Mouse (Mus musculus) sigmoid colon, adult 10 weeks (tissue): ENCODE measurements around the gene Tmem139. TPM values are rescaled to one million over a fixed set of nuclear protein-coding genes. Genes with fewer than 3 reads are reported as not detected.

ENCODE experiments used
- polyA plus RNA-seq: library from polyadenylated mRNA; stranded (reverse); fragments of 350-450 nt; fragmentation: Illumina TruSeq; extraction: RNeasy Lipid Tissue Mini Kit (QIAGEN cat#74804); gene quantifications from one replicate; pipeline ENCODE4 v1.2.3, GENCODE M21; 2014; ENCODE audit warnings: low read depth, low replicate concordance

Tmem139 gene
- polyA plus RNA-seq: 33.1 TPM

DNA sequence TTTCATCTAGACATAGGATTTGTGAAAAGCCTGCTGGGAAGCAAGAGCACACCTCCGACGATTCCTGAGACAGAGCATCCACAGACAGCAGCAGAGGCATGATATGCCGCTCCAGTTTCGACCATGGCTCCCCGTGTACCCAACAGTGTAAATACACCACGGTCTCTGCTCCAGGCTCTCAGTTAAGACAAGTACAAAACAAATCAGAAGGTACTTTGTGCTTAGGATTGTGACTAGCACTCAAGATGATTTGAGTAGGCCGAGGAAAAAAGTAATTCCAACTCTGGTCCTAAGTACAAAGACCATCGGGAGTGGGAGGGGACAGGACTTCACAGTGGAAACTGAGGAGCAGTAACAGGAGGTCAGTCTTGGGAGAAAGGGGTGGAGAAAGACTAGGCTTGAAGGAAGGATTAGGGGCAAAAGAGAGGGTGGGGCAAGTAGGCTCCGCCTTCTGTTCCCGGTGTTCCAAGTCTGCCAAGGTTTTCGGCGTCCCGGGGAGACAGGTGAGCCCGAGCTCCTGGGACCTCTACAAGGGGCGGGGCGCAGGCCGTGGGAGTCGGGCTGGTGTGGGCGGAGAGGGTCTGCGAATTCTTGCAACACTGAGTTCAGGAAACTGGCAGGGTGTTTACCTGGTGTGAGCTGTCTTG lies at the start of gene Tmem139:
Gene Tmem139 (plus strand): TSS at position 447 of the 647 bp plus-strand sequence.

GRCm38 (mm10) chr6:42215028-42215427 lies 46.7 kb upstream of the Tmem139 start, which contains the start of gene Tas2r144:
Gene Tas2r144 (plus strand): TSS chr6:42215328.

DNA sequence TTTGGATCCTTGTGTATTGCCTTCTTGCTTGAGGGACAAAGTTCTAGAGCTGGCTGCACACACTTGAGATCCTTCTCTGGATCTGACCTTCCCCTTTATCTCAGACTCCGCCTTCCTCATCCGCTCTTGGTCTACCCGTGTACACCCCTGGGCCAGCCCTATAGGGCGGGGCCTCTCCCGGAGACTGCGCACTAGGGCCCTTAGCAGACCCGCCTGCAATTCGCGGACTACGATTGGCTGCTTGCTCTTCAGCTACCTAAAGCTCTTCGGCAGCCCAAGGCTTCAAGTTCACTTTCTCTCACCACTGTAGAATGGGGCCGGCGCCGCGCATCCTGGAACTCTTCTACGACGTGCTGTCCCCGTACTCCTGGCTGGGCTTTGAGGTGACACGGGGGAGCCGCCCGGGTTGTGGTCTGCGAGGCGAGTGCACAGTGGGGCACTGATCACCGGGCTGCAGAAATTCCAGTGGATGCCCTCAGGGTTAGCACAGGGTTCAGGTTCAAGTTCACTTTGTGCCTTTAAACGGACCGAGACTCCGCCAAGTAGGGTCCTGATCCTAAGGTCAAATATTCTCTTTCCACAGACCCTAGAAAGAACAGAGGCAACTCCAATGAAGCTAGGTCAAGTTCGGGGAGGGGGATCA lies 15.9 kb upstream of the Tmem139 start, which contains the start of gene Gstk1:
Gene Gstk1 (plus strand): TSS at position 225 of the 643 bp plus-strand sequence.

GRCm38 (mm10) chr6:42264626-42265312 lies 3.0 kb downstream of the Tmem139 start, which contains the start of gene Casp2:
Gene Casp2 (plus strand): TSS chr6:42264985.

DNA sequence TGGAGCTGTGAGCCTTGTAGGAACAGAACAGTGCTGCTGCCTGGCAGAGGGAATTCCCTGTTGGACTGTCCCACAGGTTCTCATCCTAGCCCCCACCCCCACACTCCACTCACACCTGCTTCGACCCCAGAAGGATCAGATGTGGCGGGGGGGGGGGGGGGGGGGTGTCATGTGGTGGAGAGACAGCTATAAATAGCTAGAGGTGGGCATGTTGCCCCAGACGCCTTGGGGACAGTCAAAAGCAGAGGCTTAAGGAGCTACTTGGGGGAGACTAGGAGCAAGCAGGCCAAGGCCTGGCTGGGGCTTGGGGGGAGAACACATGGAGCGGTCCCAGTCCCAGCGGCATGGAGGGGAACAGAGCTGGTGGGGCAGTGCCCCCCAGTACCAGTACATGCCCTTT lies 24.7 kb downstream of the Tmem139 start, which contains the start of gene Clcn1:
Gene Clcn1 (plus strand): TSS at position 238 of the 400 bp plus-strand sequence.

Other genes starting within 250 kb of the Tmem139 start
- not detected for gene Sva, start 223.6 kb upstream of the Tmem139 start, polyA plus RNA-seq
- not detected for gene Tas2r139, start 121.0 kb upstream of the Tmem139 start, polyA plus RNA-seq
- not detected for gene Tas2r144, start 46.6 kb upstream of the Tmem139 start, polyA plus RNA-seq
- gene Gstk1, start 16.0 kb upstream of the Tmem139 start, polyA plus RNA-seq: 27.1 TPM
- gene Casp2, start 3.0 kb downstream of the Tmem139 start, polyA plus RNA-seq: 92.5 TPM
- gene Clcn1, start 24.7 kb downstream of the Tmem139 start, polyA plus RNA-seq: 0.47 TPM
- 0.32 TPM for gene Fam131b, start 62.7 kb downstream of the Tmem139 start, polyA plus RNA-seq
- gene Zyx, start 87.7 kb downstream of the Tmem139 start, polyA plus RNA-seq: 1.6 TPM
- 2.3 TPM for gene Epha1, start 111.3 kb downstream of the Tmem139 start, polyA plus RNA-seq
- gene Tas2r143, start 138.3 kb downstream of the Tmem139 start, polyA plus RNA-seq: not detected
- not detected for gene Tas2r135, start 143.5 kb downstream of the Tmem139 start, polyA plus RNA-seq
- not detected for gene Tas2r126, start 172.6 kb downstream of the Tmem139 start, polyA plus RNA-seq
- gene Olfr458, start 203.2 kb downstream of the Tmem139 start, polyA plus RNA-seq: not detected
- not detected for gene Olfr457, start 214.4 kb downstream of the Tmem139 start, polyA plus RNA-seq
- gene Olfr456, start 225.2 kb downstream of the Tmem139 start, polyA plus RNA-seq: not detected